Mouse (Mus musculus) left cerebral cortex, postnatal 36 days (tissue): ENCODE measurements around the gene Rnf38. TPM values are rescaled to one million over a fixed set of nuclear protein-coding genes. Genes with fewer than 3 reads are reported as not detected.

Source experiments
- DNase-seq, 2 experiments: peaks; one replicate each; pipeline ENCODE4 v3.0.0; 2021 to 2022; ENCODE audit warnings: low spot score in 2 of 2, mixed read lengths in 1 of 2
- intact Hi-C: fragments of 180-260 bp; cut with DNase I; formaldehyde crosslinking; loops from one replicate; pipeline ENCODE4 v1.15.1; 2025
- total RNA-seq, 2 experiments: library from RNA; stranded (reverse); gene quantifications; 2 replicates each; pipeline ENCODE4 v1.2.3; 2021

Rnf38 gene
- total RNA-seq, 2 experiments from 2014 or later = 62.2 to 64.8 TPM

DNA sequence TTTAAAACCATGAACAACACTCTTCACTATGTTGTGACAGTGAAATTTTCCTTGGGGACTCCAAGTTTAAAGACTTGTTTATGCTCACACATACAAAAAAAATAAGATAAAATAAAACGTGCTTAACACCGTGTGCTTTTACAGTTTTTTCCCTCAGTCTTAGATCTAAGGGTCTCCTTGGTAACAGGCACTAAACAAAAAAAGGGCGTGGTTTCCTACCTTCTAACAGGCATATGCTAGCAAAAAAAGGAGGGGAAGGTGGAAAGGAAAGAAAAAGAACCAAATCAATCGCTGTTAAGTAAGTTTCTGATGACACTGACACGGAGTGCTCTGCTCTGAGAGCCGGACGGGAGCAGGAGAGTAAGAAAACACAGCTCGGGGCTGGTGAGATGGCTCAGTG, 73.8 kb downstream of the Rnf38 start:
- intact Hi-C loops = no loop called here
- no peak for DNase-seq

DNA sequence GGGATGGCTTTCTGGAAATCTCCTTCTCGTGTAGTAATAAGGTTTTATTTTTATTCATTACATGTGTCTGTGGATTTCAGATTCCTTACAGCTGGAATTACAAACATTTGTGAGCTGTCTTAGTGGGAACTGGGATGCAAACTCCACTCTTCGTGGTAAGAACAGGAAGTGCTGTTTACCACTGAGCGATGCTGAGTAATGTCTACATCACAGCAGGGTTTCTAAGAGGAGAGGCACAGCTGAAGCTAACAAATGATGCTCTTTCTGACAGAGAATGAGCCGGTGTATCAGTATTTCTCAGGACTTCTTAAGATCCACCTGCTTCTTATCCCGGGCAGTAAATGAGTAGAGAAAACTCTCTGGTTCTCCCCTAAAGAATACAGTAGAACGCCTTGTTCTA, 77.1 kb downstream of the Rnf38 start:
- intact Hi-C loops = no loop called here
- DNase-seq = no peak

DNA sequence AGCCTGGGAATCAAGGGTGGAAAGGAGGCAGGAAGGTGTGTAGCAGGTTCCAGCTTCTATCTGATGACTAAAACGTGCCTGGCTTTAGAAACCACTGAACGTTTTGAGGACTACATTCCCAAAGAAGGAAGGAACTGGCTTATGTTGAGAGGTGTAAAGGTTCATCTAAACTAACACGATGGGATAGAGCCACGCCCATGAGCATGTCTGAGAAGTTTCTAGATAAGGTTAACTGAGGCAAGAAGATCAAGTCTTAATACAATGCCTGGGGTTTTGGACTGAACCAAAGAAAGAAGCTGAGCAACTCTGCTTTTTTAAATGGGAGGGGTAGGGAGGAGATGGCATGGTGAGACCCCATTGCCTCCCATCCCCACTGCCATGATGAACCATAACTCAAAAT, 78.7 kb downstream of the Rnf38 start:
- no peak for DNase-seq
- intact Hi-C loops = no loop called here

DNA sequence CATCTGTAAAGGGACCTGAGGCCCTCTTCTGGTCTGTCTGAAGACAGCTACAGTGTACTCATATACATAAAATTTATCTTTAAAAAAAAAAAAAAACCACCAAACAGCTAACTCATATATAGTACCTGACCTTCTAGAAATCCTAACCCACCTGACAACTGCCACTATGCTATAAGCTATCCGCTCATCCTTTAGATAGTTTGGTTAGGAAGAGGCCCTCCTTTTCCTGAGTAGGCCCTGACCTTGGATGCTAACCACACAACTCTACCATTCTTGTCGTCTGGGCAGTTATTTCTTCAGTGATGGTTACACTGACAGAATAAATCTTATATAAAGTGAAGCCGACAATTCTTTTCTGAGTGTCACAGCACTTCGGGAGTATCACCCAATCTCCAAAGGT, 80.7 kb downstream of the Rnf38 start:
- DNase-seq = no peak
- intact Hi-C loops = no loop called here

DNA sequence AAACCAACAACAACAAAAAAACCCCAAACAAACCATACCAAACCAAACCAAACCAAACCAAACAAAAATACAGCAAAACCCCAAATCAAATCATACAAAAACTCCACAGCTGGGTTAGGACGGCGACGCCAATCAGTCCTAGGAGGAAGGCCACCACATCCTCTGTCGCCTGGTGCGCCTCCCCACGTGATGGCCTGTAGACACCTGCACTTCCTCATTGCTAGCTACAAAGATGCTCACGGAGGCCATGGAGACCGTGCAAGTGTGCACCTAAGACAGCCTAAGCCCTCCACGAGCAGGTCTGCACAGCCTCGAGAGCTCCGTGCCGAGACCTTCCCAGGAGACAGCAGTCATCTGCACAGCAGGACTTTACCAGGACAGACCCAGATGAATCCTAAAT, 106.8 kb downstream of the Rnf38 start:
- DNase-seq = no peak
- intact Hi-C loops = no loop called here

DNA sequence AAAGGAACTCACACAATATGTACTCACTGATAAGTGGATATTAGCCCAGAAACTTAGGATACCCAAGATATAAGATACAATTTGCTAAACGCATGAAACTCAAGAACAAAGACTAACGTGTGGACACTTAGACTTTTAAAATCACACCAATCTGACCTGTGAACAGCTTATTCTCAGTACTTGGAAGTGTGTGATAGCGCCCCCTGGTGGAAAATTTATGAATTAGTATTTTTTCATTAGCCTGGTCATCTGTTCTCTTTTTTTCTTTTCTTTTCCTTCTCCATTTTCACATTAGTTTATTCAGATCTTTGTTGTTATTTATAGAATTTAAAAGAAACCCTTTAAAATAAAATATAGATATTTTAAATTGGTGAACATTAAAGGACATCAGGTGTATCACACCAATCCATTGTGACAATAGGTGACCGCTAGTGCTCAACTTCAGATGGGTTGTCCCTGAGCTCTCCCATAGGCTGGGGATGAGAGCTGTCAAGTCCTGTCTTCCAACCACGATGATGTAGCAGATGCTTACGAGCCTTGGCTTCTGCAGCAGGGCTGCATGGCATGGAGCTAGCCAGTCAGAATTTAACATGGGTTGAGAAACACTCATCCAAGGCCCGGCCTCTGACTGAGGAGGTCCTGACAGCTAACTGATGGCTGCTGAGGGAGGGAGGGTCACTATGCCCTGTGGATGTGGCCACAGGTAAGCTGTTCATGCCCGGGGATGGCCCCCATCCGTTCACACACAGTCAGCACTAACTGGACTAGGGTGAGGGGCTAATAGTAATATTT, 114.0 kb downstream of the Rnf38 start:
- DNase-seq = no peak
- intact Hi-C loops = no loop called here

DNA sequence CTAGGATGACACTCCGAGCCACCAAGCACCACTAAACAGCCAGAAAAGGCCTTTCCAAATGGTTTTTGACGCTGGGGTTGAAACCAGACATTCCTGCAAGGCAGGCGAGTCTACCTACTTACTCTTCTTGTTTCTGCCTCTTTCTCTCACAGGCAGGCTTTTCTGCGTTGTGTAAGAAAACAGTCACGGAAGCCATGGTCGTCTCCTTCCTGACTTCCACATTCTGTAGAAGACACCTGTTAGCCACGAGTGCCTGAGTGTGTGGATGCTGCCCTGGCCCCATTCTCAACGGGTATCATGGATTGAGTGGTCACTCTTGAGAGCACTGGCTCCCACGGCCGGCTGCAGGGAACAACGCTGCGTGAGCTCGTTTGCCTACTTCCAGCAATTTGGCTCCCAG, 118.5 kb downstream of the Rnf38 start:
- no peak for DNase-seq
- intact Hi-C loops = no loop called here

DNA sequence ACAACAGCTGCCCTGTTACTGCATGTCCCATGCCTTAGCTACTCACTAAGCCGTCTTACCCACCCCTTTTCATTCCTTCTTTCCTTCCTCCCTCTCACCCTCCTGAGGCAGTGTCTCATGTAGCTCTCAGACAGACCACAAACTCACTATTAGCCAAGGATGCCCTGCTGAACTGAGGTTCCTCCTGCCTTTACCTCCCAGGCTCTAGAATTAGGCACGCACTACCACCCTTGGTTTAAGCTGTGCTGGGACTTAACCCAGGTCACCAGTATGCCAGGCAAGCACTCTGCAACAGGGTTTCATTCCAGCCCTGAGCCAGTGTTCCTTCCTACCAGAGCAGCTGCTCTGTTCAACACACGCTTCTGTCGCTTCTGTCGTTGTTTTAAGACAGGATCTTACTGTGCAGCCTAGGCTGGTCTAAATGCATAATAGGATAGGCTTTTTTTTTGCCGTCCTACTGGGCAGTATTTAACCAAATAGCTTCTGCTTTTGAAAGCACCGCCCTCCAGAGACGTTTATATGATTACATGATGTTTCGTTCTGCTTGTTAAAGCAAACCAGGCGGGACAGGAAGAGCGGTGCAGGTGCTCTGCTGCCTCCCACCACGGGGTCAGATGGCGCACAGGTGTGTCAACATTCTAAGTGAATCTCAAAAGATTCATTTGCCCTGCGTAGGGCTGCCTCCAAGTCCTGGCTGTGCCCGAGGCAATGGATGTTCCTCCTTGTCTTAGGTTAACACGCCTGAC, 120.0 kb downstream of the Rnf38 start:
- intact Hi-C loops = no loop called here
- DNase-seq = no peak

DNA sequence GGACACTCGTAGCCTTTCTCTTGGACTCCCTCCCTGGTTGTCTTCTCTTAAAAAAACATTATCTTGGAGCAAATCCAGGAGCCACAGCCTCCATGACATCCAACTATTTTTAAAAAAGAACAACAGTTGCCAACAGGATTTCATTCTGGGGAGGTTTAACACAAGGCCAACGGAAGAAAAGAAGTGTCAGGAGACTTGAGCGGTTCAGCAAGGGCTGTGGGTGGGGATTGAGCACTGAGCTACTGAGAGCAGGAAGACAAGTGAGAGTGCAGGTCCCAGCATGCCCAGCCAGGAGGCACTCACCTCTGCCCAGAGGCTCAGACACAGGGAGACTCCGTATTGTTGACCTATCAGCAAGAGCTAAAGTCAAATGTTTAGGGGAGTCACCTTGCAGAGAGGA, 120.8 kb downstream of the Rnf38 start:
- DNase-seq = no peak
- intact Hi-C loops = no loop called here

DNA sequence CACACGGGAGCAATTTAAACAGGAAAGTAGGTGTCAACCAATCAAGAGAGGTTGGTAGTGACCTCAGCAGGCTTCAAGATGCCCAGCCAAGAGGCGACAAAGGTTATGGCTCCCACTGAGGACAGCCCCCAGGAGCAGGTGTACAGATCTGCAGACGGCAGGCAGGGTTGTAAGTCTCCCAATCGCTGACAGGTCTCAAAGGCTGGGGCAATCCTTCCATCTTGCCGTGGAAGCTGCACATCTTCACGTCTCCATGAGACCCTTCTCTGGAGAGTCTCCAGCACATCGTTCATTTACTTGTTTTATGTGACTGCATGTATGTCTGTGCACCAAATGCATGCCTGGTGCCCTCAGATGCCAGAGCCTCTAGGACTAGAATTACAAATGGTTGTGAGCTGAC, 122.8 kb downstream of the Rnf38 start:
- DNase-seq = no peak
- intact Hi-C loops = no loop called here

DNA sequence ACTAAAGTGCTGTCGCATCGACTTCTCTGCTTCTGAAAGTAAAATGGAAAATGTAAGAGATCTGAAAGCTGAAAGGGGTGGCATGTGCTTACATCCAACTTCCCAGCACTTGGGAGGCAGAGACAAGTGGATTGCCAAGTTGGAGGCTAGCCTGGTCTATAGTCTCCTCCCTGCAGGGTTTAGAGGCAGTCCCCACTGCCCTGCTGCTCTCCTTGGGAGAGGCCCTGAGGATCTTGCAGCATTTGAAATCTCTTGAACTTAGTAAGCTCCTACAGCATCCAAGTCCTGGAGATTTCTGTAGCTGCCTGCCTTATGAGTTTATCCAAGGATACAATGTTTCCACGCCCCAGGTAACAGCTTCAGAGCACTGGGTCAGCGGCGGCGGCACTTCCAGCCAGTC, 125.3 kb downstream of the Rnf38 start:
- DNase-seq = no peak
- intact Hi-C loops = no loop called here

DNA sequence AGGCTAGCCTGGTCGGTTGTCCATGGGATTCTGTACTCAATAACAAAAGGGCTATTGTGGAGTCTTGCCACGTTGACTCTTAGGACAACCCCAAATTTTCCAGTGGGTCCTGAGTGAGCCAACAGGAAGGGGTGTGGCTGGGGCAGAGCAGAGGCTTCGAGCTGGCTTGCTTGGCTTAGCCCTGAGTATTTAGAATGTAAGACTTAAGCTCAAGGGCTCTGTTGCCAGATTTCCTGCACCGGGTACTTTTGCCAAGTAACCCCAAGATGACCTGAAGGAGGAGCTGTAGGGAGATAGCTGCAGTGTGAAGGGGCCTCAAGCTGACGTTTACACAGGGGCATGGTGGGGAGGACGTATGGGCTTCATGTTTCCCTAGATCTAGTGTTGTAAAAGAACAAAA, 126.2 kb downstream of the Rnf38 start:
- intact Hi-C loops = no loop called here
- DNase-seq = no peak

DNA sequence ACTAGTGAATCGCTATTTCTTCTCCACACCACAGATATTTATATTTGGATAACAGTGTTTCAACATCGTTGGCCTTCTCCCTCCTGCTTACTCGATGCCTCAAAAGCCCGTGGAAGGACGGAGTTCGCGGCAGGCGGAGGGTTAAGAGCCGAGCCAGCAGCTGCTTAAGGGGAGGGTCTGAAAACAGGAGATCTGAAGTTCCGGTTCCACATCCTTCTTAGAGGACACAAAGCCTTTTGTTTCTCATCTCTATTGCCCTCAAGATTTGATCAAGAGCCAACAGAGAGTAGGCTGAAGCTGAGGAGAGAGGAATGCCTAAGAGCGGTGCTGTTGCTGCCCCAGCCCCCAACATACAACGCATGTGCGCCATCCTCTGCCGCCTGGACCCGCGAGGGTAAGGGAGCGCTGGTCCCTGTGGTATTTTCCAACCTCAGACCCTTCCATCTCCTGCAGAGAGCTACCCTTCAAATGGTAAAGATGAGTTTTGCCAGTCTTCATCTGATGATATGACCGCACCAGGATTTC, 127.2 kb downstream of the Rnf38 start:
- intact Hi-C loops = no loop called here
- no peak for DNase-seq

DNA sequence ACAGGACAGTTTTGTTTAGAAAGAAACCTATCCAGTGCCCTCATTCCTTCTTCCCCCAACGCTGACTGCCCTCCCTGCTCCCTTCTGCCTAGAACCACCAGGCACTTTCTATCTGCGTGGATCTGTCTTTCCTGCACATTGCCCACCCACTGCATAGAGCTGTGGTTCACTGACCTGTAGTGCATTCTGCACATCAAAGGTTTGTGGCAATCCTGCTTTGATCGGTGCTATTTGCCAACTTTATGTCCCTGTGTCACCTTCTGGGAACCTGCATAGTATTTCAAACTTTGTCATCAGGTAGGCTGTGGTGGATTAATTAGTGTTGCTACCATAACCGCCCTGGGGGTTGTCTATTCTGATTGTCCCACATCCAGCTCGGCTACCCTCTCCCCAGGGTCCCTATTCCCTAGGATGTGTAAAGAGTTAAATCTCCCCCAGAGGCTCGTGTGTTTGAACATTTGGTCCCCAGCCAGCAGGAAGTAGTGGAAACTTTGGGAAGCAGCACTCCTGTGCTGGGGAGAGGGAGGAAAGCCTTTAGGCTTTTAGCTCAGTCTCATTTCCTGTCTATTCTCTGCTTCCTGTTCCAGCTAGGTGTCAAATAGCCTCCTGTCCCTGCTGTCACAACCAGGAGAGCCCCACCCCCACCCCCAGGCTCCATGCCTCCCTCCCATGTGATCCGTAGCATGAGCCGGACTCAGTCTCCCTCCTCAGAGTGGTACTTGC, 129.2 kb downstream of the Rnf38 start:
- intact Hi-C loops = no loop called here
- no peak for DNase-seq

DNA sequence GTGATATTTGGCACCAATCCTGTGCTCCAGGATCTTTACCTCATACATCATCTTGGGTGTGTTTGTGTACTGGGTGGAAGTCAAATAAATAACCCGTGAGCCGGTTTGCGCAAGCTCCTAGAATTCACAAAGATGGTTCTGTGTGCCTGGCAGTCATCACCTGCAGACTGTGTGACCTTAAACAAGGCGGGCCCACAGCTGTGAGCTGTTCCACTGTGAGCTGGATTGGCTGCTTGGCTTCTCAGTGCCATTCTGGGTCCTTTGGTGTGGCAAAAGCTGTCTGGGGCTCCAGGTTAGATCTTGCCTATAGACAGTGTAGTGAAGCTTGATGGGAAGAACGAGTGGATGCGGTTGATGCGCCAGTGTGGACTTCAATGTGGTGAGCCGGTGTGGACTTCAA, 130.0 kb downstream of the Rnf38 start:
- DNase-seq = no peak
- intact Hi-C loops = no loop called here

DNA sequence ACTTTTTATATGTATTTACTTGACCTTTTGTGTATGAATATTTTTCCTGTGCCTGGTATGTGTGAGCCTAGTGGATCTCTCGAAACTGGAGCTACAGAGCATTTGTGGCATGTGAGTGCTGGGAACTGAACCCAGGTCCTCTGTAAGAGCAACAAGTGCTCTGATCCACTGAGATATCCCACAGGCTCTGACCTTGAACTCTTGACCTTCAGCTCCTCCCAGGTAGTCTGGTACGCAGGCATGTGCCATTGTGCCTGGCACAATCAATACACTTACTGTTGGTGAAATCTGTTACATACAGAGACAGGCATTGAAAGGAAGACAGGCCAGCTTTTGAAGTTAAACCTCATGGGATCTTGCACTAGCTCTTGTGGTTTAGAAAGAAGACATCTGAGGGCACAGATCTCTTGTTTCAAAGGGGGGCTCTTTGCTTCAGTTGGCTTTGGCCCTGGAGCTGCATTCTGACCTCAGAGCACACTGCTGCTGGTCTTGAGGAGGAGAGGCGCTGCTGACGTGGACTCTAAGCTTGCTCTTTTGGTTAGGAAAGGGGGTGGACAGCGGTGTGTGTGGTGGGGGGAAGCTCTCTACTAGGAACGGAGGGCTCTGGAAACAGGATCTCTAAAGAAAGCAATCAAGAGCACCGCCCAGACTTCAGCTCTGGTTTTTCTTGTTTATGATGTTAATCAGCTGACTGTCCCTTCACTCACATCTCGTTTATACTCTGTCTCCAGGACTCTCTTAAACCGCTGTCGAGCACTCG, 135.8 kb downstream of the Rnf38 start:
- DNase-seq = no peak
- intact Hi-C loops = no loop called here

DNA sequence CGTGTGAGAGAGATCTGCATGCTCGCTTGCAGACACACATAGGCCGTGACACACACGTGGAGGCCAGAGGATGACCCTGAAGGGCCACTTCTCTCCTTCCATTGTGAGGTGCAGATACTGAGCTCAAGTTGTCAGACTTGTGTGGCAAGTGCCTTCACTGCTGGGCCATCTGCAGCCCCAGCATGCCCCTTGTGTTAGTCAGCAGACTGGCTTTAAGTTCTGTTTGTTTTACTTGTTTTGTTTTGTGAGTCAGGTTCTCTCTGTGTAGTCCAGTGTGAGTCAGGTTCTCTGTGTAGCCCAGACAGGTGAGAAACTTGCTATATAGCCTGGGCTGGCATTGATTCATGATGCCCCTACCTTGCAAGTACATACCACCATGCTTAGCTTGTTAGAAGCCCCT, 139.1 kb downstream of the Rnf38 start:
- no peak for DNase-seq
- intact Hi-C loops = no loop called here

DNA sequence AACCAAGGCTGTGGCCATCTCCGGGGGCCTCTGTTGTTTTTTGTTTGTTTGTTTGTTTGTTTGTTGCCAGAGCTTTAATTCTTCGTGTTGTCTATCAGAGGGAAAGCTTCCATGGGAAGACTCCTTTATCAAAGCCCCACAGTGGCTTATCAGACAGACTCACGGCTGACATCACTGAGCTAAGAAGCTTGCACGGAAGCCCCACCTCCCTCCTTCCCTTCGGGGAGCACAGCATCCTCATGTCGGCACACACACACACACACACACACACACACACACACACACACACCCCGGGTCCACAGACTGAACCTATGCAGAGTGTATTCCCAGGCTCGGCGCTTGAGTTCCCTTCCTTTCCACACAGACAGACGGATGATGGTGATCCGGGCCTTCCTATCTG, 141.2 kb downstream of the Rnf38 start:
- DNase-seq = no peak
- intact Hi-C loops = no loop called here

DNA sequence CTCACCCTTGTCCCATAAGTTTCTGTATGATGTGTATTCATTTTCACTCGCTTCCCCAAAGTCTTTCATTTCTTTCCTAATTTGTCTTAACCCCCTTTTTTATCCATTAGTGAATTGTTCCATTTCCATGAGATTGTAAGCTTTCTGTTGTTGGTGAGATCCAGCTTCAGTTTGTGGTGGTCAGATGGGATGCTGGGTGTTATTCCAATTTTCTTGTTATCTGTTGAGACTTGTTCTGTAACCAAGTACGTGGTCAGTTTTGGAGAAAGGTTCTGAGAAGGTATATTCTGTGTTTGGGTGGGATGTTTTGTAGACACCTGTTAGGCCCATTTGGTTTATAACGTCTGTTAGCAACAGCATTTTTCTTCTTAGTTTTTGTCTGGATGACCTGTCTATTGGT, 148.0 kb downstream of the Rnf38 start:
- DNase-seq = no peak
- intact Hi-C loops = no loop called here
